Mouse (Mus musculus) CH12.LX (cell line): ENCODE measurements at regions not wholly inside any gene's neighbourhood (a gene's known extent, or its start where the extent isn't known, plus 50 kb on each side); places are given as distances from the start of the nearest gene placed in this dataset.

ENCODE experiments used
- DNase-seq: peaks from one replicate; pipeline ENCODE4 v3.0.0-alpha.2; 2013; ENCODE audit errors: extremely low read depth
- H3K27ac ChIP-seq: 2 replicates; pipeline ENCODE4 v1.5.1; 2012; ENCODE audit warnings: low read depth, mild to moderate bottlenecking, control low read depth, moderate library complexity; ENCODE audit not compliant: insufficient read depth
- H3K27me3 ChIP-seq: replicated peaks from 2 replicates; pipeline ENCODE3; 2012; ENCODE audit warnings: inconsistent platforms
- H3K36me3 ChIP-seq, 2 experiments: replicated peaks in 1 of 2; 2 replicates each; pipeline versions ENCODE3 to v1.6.1; 2012; ENCODE audit warnings: inconsistent platforms in 1 of 2, low read length in 1 of 2, mild to moderate bottlenecking in 1 of 2, mixed read lengths in 1 of 2, moderate library complexity in 1 of 2; ENCODE audit not compliant: control insufficient read depth in 1 of 2, insufficient read depth in 1 of 2
- H3K4me1 ChIP-seq, 2 experiments: 2 replicates each; pipeline ENCODE4 v1.6.1; 2012; ENCODE audit warnings: inconsistent platforms in 1 of 2, moderate library complexity in 1 of 2; ENCODE audit not compliant: insufficient read depth in 2 of 2, control insufficient read depth in 1 of 2
- H3K4me2 ChIP-seq: 2 replicates; pipeline ENCODE4 v1.6.1; 2012; ENCODE audit warnings: low read depth, mild to moderate bottlenecking, control low read depth; ENCODE audit not compliant: poor library complexity, insufficient read depth, severe bottlenecking
- H3K4me3 ChIP-seq, 3 experiments: fragments of 150-350 bp in 1 of 3; sonication (generic) in 1 of 3; replicated peaks in 1 of 3; 2 replicates each; pipeline versions ENCODE3 to v1.5.1; 2011 to 2012; ENCODE audit warnings: low read depth in 2 of 3, low read length in 2 of 3, mild to moderate bottlenecking in 2 of 3, moderate library complexity in 2 of 3, control low read depth in 1 of 3, improper control_type of control experiment in 1 of 3, inconsistent platforms in 1 of 3, mixed read lengths in 1 of 3; ENCODE audit not compliant: poor library complexity in 1 of 3
- H3K79me2 ChIP-seq: replicated peaks from 2 replicates; pipeline ENCODE4 v1.6.1; 2012; ENCODE audit warnings: mild to moderate bottlenecking, moderate library complexity; ENCODE audit not compliant: control insufficient read depth, poor library complexity, insufficient read depth, severe bottlenecking; ENCODE audit errors: extremely low read depth
- H3K9ac ChIP-seq: 2 replicates; pipeline ENCODE4 v1.6.1; 2012; ENCODE audit warnings: low read depth, mild to moderate bottlenecking, control low read depth, moderate library complexity; ENCODE audit not compliant: insufficient read depth
- H3K9me3 ChIP-seq: replicated peaks from 2 replicates; pipeline ENCODE3; 2012; ENCODE audit warnings: low read length, inconsistent platforms, mixed read lengths
- BHLHE40 ChIP-seq: IDR thresholded peaks from 2 replicates; pipeline ENCODE4 v1.6.1; 2011; ENCODE audit warnings: mild to moderate bottlenecking, low read depth, low read length, improper control_type of control experiment
- CTCF ChIP-seq, 2 experiments: IDR thresholded peaks in 1 of 2; conservative IDR thresholded peaks in 1 of 2; 2 replicates each; pipeline ENCODE4 v1.5.1; 2011 to 2012; ENCODE audit warnings: low read depth in 2 of 2, low read length in 2 of 2, improper control_type of control experiment in 1 of 2, inconsistent platforms in 1 of 2, mild to moderate bottlenecking in 1 of 2, moderate library complexity in 1 of 2
- ETS1 ChIP-seq: conservative IDR thresholded peaks from 2 replicates; pipeline ENCODE4 v1.6.1; 2012; ENCODE audit warnings: low read depth, mild to moderate bottlenecking, inconsistent platforms, low read length, improper control_type of control experiment, moderate library complexity
- GABPA ChIP-seq: IDR thresholded peaks from 2 replicates; pipeline ENCODE4 v1.6.1; 2012; ENCODE audit warnings: low read depth, low read length, improper control_type of control experiment, inconsistent platforms; ENCODE audit not compliant: insufficient replicate concordance
- KAT2A ChIP-seq: IDR thresholded peaks from 2 replicates; pipeline ENCODE4 v1.6.1; 2012; ENCODE audit warnings: low read length, improper control_type of control experiment, inconsistent platforms; ENCODE audit not compliant: insufficient replicate concordance
- MAFK ChIP-seq: IDR thresholded peaks from 2 replicates; pipeline ENCODE4 v1.6.1; 2011; ENCODE audit warnings: low read length, improper control_type of control experiment; ENCODE audit not compliant: insufficient replicate concordance
- MAX ChIP-seq: IDR thresholded peaks from 2 replicates; pipeline ENCODE4 v1.6.1; 2011; ENCODE audit warnings: low read length, improper control_type of control experiment
- MEF2A ChIP-seq: IDR thresholded peaks from 2 replicates; pipeline ENCODE4 v1.6.1; 2014; ENCODE audit warnings: low read depth, mild to moderate bottlenecking, inconsistent platforms, low read length, improper control_type of control experiment, borderline replicate concordance
- NELFE ChIP-seq: IDR thresholded peaks from 2 replicates; pipeline ENCODE4 v1.6.1; 2011; ENCODE audit warnings: low read depth, low read length, improper control_type of control experiment
- POLR2AphosphoS2 ChIP-seq: IDR thresholded peaks from 2 replicates; pipeline ENCODE4 v1.6.1; 2011; ENCODE audit warnings: low read depth, low read length, improper control_type of control experiment
- RAD21 ChIP-seq: IDR thresholded peaks from 2 replicates; pipeline ENCODE4 v1.6.1; 2011; ENCODE audit warnings: low read depth, mild to moderate bottlenecking, low read length, improper control_type of control experiment, moderate library complexity
- SIN3A ChIP-seq: IDR thresholded peaks from 2 replicates; pipeline ENCODE4 v1.6.1; 2012; ENCODE audit warnings: low read length, improper control_type of control experiment, inconsistent platforms
- SMC3 ChIP-seq: IDR thresholded peaks from 2 replicates; pipeline ENCODE4 v1.6.1; 2011; ENCODE audit warnings: low read depth, low read length, improper control_type of control experiment
- TBP ChIP-seq: conservative IDR thresholded peaks from 2 replicates; pipeline ENCODE4 v1.6.1; 2011; ENCODE audit warnings: low read depth, low read length, improper control_type of control experiment
- USF1 ChIP-seq: IDR thresholded peaks from 2 replicates; pipeline ENCODE4 v1.6.1; 2014; ENCODE audit warnings: low read depth, mild to moderate bottlenecking, inconsistent platforms, low read length, improper control_type of control experiment
- ZC3H11A ChIP-seq: IDR thresholded peaks from 2 replicates; pipeline ENCODE4 v1.6.1; 2012; ENCODE audit warnings: low read depth, mild to moderate bottlenecking, inconsistent platforms, low read length, improper control_type of control experiment
- ZKSCAN1 ChIP-seq: IDR thresholded peaks from 2 replicates; pipeline ENCODE4 v1.6.1; 2012; ENCODE audit warnings: low read depth, inconsistent platforms, low read length, improper control_type of control experiment, borderline replicate concordance
- dilution Hi-C: fragments of 300-500 bp; cut with MboI; formaldehyde crosslinking; loops from 2 replicates; pipeline ENCODE4 v1.14.3; 2020; ENCODE audit warnings: low sequenced_read_pairs; ENCODE audit not compliant: extremely low pct_unique_long_range_greater_than_20kb, extremely low pct_ligation_motif_present
- in situ Hi-C: fragments of 300-500 bp; cut with MboI; formaldehyde crosslinking; loops from 3 replicates; pipeline ENCODE4 v1.14.3; 2019; ENCODE audit warnings: low sequenced_read_pairs, low pct_ligation_motif_present, low pct_unique_long_range_greater_than_20kb, mixed read lengths

- in situ Hi-C loops, result no loop called here
- no peaks in the 10 kb centered on the region for H3K36me3 ChIP-seq
- H3K9ac ChIP-seq, result no peak overlapping the region
- dilution Hi-C loops, result no loop called here
- no peak overlapping the region for H3K4me2 ChIP-seq
- H3K79me2 ChIP-seq, result no peaks in the 10 kb centered on the region
- H3K4me3 ChIP-seq, result no peak overlapping the region
- no peak for TF ChIP-seq CTCF (conservative IDR thresholded peaks at IDR 0.05 in 1 of 2, IDR thresholded peaks at IDR 0.05 in 1 of 2; ENCODE audit: low read depth in 2 of 2, low read length in 2 of 2)
- no peak for TF ChIP-seq USF1
- no peak for TF ChIP-seq RAD21
- TF ChIP-seq MAFK, result no peak
- no peak for TF ChIP-seq TBP
- DNase-seq, result no peak
- no peak overlapping the region for H3K27ac ChIP-seq
- H3K27me3 ChIP-seq, result no peaks in the 10 kb centered on the region
- no peaks in the 10 kb centered on the region for H3K9me3 ChIP-seq
- H3K4me1 ChIP-seq, result peaks cover 0 to 24% of the 10 kb centered on the region in 2 experiments; a peak in 2 of 4 replicates
Observed at GRCm38 (mm10) chr12:73464311-73464710, 81.9 kb downstream of the Tmem30b start.

GRCm38 (mm10) chr12:73462091-73462490, 84.1 kb downstream of the Tmem30b start:
- no peak overlapping the region for H3K27ac ChIP-seq
- in situ Hi-C loops, result no loop called here
- no peak overlapping the region for H3K4me3 ChIP-seq
- H3K4me2 ChIP-seq, result no peak overlapping the region
- dilution Hi-C loops, result no loop called here
- no peak for DNase-seq
- H3K79me2 ChIP-seq, result no peaks in the 10 kb centered on the region
- H3K27me3 ChIP-seq, result no peaks in the 10 kb centered on the region
- H3K9me3 ChIP-seq, result peaks cover 4% of the 10 kb centered on the region
- H3K9ac ChIP-seq, result no peak overlapping the region
- no peaks in the 10 kb centered on the region for H3K36me3 ChIP-seq
- TF ChIP-seq ETS1 (no peak), MAX (no peak), ZKSCAN1 (no peak), MEF2A (no peak), KAT2A (no peak), SIN3A (no peak), MAFK (no peak), POLR2AphosphoS2 (no peak), ZC3H11A (no peak), SMC3 (no peak), TBP (no peak), NELFE (no peak), BHLHE40 (no peak), GABPA (no peak)
- H3K4me1 ChIP-seq, result peaks cover 0 to 24% of the 10 kb centered on the region in 2 experiments; a peak in 2 of 4 replicates
